Mouse (Mus musculus) brown adipose tissue, adult 24 weeks (tissue): ENCODE measurements at regions not wholly inside any gene's neighbourhood (a gene's known extent, or its start where the extent isn't known, plus 50 kb on each side); places are given as distances from the start of the nearest gene placed in this dataset.

Source experiments
- H3K27ac ChIP-seq: fragments of 200-500 bp; replicated peaks from 2 replicates; pipeline ENCODE4 v1.5.1; 2012; ENCODE audit warnings: low read depth, mild to moderate bottlenecking, low read length
- H3K4me1 ChIP-seq: fragments of 200-500 bp; 2 replicates; pipeline ENCODE4 v1.6.1; 2012; ENCODE audit warnings: low read length, mixed read lengths; ENCODE audit not compliant: control insufficient read depth, insufficient read depth, insufficient read length
- H3K4me3 ChIP-seq: fragments of 200-500 bp; 2 replicates; pipeline ENCODE4 v1.5.1; 2012; ENCODE audit warnings: low read depth, mild to moderate bottlenecking, low read length, moderate library complexity; ENCODE audit not compliant: insufficient read depth

- no peaks in the 10 kb centered on the region for H3K4me1 ChIP-seq
- no peak overlapping the region for H3K4me3 ChIP-seq
- H3K27ac ChIP-seq = no peak overlapping the region
Observed at GRCm38 (mm10) chr7:40762520-40762919, 135.6 kb upstream of the Vstm2b start.

GRCm38 (mm10) chr7:40766142-40766541 lies 132.0 kb upstream of the Vstm2b start:
- Histone ChIP-seq H3K27ac (no peak overlapping the region), H3K4me1 (no peaks in the 10 kb centered on the region), H3K4me3 (no peak overlapping the region)

GRCm38 (mm10) chr7:40776220-40776619 lies 121.9 kb upstream of the Vstm2b start:
- Histone ChIP-seq H3K4me1 (no peaks in the 10 kb centered on the region), H3K4me3 (no peak overlapping the region), H3K27ac (no peak overlapping the region)

- H3K4me1 ChIP-seq = no peaks in the 10 kb centered on the region
- H3K4me3 ChIP-seq = no peak overlapping the region
- H3K27ac ChIP-seq = no peak overlapping the region
Observed at GRCm38 (mm10) chr7:40784906-40785305, 113.2 kb upstream of the Vstm2b start.

- Histone ChIP-seq H3K4me1 (no peaks in the 10 kb centered on the region), H3K4me3 (no peak overlapping the region), H3K27ac (no peak overlapping the region)
Observed at GRCm38 (mm10) chr7:40786758-40787157, 111.4 kb upstream of the Vstm2b start.

GRCm38 (mm10) chr7:40788486-40788885 lies 109.6 kb upstream of the Vstm2b start:
- no peak overlapping the region for H3K4me3 ChIP-seq
- no peak overlapping the region for H3K27ac ChIP-seq
- H3K4me1 ChIP-seq = no peaks in the 10 kb centered on the region

- Histone ChIP-seq H3K27ac (no peak overlapping the region), H3K4me3 (no peak overlapping the region), H3K4me1 (no peaks in the 10 kb centered on the region)
Observed at GRCm38 (mm10) chr7:40794458-40795207, 103.5 kb upstream of the Vstm2b start.

GRCm38 (mm10) chr7:40799794-40800193 lies 98.3 kb upstream of the Vstm2b start:
- Histone ChIP-seq H3K27ac (no peak overlapping the region), H3K4me3 (no peak overlapping the region), H3K4me1 (no peaks in the 10 kb centered on the region)

- H3K27ac ChIP-seq = no peak overlapping the region
- no peak overlapping the region for H3K4me3 ChIP-seq
- H3K4me1 ChIP-seq = no peaks in the 10 kb centered on the region
Observed at GRCm38 (mm10) chr7:40801291-40801690, 96.8 kb upstream of the Vstm2b start.

GRCm38 (mm10) chr7:40805211-40805610 lies 92.9 kb upstream of the Vstm2b start:
- Histone ChIP-seq H3K4me1 (no peaks in the 10 kb centered on the region), H3K4me3 (no peak overlapping the region), H3K27ac (no peak overlapping the region)

- Histone ChIP-seq H3K4me1 (no peaks in the 10 kb centered on the region), H3K4me3 (no peak overlapping the region), H3K27ac (no peak overlapping the region)
Observed at GRCm38 (mm10) chr7:40805866-40806265, 92.3 kb upstream of the Vstm2b start.

- Histone ChIP-seq H3K4me1 (no peaks in the 10 kb centered on the region), H3K4me3 (no peak overlapping the region), H3K27ac (no peak overlapping the region)
Observed at GRCm38 (mm10) chr7:40812952-40813351, 85.2 kb upstream of the Vstm2b start.

GRCm38 (mm10) chr7:40825141-40825742 lies 72.9 kb upstream of the Vstm2b start:
- Histone ChIP-seq H3K4me1 (no peaks in the 10 kb centered on the region), H3K4me3 (no peak overlapping the region), H3K27ac (no peak overlapping the region)

- Histone ChIP-seq H3K27ac (no peak overlapping the region), H3K4me3 (no peak overlapping the region), H3K4me1 (no peaks in the 10 kb centered on the region)
Observed at GRCm38 (mm10) chr7:40829526-40829925, 68.6 kb upstream of the Vstm2b start.

GRCm38 (mm10) chr7:40831583-40831982 lies 66.5 kb upstream of the Vstm2b start:
- Histone ChIP-seq H3K4me3 (no peak overlapping the region), H3K27ac (no peak overlapping the region), H3K4me1 (no peaks in the 10 kb centered on the region)

- no peak overlapping the region for H3K27ac ChIP-seq
- no peak overlapping the region for H3K4me3 ChIP-seq
- no peaks in the 10 kb centered on the region for H3K4me1 ChIP-seq
Observed at GRCm38 (mm10) chr7:40842344-40842992, 55.7 kb upstream of the Vstm2b start.
